Mouse (Mus musculus): ENCODE measurements around the gene Krt9. TPM values are rescaled to one million over a fixed set of nuclear protein-coding genes. Genes with fewer than 3 reads are reported as not detected.

Gene Krt9
- total RNA-seq, 2 experiments from 2014 or later, result not detected

DNA sequence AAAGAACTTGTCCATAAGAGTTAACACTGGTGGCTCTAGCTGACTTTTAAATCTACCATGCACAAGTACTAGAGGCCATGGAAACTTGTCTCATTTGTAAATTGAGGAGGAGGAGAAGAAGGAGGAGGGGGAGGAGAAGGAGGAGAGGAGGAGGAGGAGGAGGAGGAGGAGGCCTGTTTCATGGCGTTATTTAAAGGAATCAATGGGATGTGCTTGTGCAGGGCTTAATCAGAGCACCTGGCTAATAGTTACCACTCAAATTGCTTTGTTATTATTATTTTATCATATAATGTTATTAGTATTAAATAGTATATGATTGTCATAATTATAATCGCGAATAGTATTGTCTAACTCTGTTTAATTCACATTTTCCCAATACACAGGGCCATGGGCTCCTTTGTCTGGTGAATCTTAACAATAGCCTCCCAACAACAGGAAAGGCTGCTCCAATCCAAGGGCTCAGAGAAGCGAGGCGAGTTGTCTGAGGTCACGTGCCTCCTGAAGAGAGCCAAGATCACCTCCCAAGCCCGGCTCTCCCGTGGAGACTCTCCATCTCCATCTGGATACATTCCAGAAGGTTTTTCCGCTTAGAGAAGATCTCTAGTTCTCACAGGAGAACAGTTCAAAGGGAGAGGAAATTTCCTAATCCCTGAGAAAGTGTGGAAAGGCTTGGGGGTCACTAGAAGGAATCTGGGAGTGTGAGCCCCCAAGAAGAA, 44.3 kb downstream of the Krt9 start, which contains the start of gene Krt19:
Gene Krt19, minus strand, starts transcription at position 51 of the 716 bp plus-strand sequence.
- DNase-seq, result no peak

DNA sequence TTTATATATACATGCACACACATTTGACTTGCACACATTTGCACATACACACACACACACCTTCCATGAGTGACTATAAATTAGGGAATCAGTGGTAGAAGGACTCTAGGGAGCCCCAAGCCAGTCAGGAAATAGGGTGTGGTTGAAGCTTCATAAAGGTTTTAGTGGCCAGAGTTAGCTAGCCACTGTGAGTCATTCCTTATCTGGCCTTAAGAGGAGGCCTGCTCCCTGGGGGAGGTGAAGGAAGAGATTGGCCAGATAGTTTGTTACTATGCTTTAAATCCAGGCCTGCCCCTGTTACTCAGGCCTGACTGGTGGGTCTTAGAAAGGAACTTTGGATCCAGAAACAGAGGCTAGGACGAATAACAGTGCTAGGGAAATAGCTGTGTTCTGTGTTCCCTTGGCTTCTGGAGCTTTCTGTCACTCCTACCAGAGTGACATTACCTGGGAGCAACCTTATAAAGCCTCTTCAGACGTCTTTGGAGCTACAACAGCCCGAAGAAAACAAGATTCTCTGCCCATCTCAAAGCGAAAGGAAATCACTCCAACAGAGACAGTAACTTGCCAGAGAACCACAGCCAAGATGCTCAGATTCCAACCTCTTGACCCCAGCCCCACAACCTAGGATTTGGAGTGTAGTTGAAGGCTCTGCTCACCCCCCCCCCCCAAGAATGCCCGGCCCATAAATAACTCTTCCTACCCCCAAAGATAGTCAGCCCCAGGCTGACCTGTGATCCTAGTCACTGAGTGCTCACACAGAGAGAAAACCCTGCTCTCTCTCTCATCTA, 45.3 kb downstream of the Krt9 start:
- no peak for DNase-seq

DNA sequence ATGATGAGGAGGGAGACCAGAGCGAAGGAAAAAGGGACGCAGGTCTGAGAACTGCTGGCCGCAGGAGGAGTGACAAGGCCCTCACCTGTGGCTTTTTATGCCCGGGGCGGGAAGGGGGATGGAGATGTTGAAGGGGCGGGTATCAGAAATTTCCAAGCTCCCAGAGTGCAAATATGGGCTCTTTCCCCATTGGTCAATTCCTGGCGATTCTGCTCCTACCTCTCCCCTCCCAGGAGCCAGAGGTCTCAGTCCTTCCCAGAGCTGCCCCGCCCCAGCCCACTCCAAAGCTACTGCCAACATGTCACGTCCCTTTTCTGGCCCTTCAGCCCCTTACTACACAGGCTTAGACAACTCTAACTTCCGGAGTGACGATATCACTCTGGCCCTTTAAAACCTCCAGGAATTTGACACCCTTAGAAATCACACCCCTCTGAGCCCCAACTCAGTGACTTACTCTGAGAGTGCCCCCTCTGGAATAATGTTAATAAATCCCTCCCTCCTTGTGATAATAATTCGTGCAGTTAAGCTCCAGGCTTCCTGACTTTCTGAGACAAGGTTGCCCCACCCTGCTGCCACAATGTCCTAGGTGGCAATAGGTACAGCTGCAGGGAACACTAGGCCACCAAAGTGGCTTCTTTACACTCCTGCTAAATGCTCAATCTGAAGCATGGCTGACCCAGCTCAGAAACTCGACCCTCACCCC, 47.0 kb downstream of the Krt9 start:
- DNase-seq, result no peak

DNA sequence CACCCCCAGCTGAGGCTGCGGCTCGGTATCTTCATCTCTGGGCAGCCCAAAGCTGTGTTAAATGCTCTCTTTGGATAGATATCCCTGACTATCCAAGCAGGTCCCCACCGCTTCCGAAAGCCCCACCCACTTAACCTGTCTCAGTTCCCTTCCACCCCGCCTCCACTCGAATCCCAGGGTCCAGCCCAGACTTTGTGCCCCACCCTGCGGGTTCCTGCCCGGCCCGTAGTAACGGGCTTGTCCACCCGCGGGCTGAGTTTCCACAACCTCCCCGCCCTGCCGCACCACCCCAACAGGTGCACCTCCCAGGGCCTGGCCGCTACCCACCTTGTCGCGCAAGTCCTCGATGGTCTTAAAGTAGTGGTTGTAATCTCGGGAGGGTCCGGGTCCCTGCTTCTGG, 47.9 kb downstream of the Krt9 start:
- no peak for DNase-seq

DNA sequence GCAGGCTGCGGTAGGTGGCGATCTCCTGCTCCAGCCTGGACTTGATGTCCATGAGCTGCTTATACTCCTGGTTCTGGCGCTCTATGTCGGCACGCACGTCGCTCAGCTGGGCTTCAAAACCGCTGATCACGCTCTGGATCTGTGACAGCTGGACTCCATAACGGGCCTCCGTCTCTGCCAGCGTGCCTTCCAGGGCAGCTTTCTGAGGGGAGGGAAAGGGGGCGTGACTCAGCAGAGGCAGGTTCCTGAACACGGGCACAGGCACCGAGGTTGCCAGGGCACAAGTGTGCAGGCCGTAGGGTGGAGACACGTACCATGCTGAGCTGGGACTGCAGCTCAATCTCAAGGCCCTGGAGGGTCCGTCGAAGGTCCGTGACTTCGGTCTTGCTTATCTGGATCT, 52.1 kb downstream of the Krt9 start:
- DNase-seq, result no peak

DNA sequence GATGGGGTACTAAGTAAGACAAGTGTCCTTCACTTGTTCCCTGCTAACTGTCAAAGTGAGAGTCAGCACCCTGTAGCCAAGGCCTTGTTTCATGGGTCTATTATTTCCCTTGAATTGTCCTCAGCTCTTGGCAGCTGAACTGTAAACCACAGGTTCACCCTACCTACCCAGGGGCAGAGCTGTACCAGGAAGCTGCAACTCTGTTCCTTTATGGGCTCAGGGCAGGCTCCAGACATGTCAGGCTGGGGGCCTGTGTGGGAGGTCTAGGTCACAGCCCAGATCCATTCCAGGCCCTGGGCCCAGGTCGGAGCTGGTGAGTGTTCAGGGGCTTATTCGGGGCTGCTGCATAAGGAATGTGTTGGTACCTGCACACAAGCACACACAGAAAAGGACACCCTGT, 53.7 kb downstream of the Krt9 start:
- no peak for DNase-seq

DNA sequence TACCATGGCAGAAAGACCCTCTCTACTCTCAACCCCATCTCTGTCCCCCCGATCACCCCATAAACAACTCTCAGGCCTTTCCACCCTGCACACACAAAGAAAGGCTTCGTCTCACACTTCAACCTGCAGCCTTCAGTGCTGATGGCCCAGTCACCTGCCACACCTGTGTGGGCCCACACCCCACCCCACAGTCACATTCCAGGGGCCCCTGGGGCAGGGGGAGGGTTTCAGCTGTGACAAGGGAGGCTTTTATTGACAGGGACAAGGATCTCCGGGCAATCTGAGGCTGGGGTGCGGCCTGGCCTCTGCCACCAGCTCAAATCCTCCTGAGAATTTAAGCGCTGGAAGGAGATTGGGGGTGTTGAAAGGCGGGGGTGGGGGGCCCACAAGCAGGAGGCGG, 54.2 kb downstream of the Krt9 start:
- no peak for DNase-seq

DNA sequence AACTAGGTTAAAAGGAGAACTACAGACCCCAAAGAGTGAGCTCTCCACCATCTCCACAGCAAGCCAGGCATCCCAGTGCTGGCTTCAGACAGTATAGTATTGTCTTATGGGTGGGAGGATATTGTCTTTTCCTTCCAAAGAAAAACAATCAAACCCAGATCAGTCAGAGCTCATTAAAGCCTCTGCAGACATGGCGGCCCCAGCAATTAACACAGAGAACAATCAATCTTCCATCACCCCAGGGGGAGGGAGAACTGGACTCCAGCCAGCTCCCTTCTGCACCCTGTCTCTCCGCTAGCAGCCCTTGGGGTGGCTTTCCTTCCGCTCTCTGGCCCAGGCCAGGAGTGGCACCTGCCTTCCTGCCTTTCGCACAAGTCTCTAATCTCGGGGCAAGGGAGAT, 55.4 kb downstream of the Krt9 start:
- no peak for DNase-seq

Other genes starting within 250 kb of the Krt9 start
- not detected for gene Krtap9-5, start 244.8 kb downstream of the Krt9 start, total RNA-seq (2021)
- gene Krtap29-1, start 214.2 kb downstream of the Krt9 start, total RNA-seq (2021), result not detected
- gene Krtap16-1, start 206.6 kb downstream of the Krt9 start, total RNA-seq (2021), result not detected
- not detected for gene Krtap17-1, start 199.3 kb downstream of the Krt9 start, total RNA-seq (2021)
- not detected for gene Krt33a, start 177.0 kb downstream of the Krt9 start, total RNA-seq (2021)
- not detected for gene Krt33b, start 163.4 kb downstream of the Krt9 start, total RNA-seq (2021)
- not detected for gene Krt34, start 151.7 kb downstream of the Krt9 start, total RNA-seq (2021)
- gene Krt31, start 142.7 kb downstream of the Krt9 start, total RNA-seq (2021), result not detected
- gene Krt32, start 105.0 kb downstream of the Krt9 start, total RNA-seq (2021), result not detected
- not detected for gene Krt35, start 97.0 kb downstream of the Krt9 start, total RNA-seq (2021)
- not detected for gene Krt36, start 87.6 kb downstream of the Krt9 start, total RNA-seq (2021)
- gene Krt13, start 71.7 kb downstream of the Krt9 start, total RNA-seq (2021), result not detected
- 1 to 10 TPM in 1 of 2 experiments, not detected in 1; 1.4 TPM for gene Krt15, start 57.3 kb downstream of the Krt9 start, total RNA-seq (2021)
- gene Krt19, start 44.6 kb downstream of the Krt9 start, total RNA-seq (2021), result 1 to 10 TPM; 4.0 to 9.1 TPM
- not detected for gene Krt14, start 14.3 kb upstream of the Krt9 start, total RNA-seq (2021)
- not detected for gene Krt16, start 55.7 kb upstream of the Krt9 start, total RNA-seq (2021)
- under 1 TPM in 1 of 2 experiments, not detected in 1; 0.31 TPM for gene Krt17, start 67.8 kb upstream of the Krt9 start, total RNA-seq (2021)
- not detected for gene Krt42, start 76.6 kb upstream of the Krt9 start, total RNA-seq (2021)
- 1,000 to 10,000 TPM; 1,847 to 1,982 TPM for gene Eif1, start 126.6 kb upstream of the Krt9 start, total RNA-seq (2021)
- gene Gast, start 141.2 kb upstream of the Krt9 start, total RNA-seq (2021), result not detected
- gene Hap1, start 162.9 kb upstream of the Krt9 start, total RNA-seq (2021), result 1 to 10 TPM; 1.8 to 1.9 TPM
- 100 to 1,000 TPM; 208 to 239 TPM for gene Jup, start 204.5 kb upstream of the Krt9 start, total RNA-seq (2021)
- gene P3h4, start 221.6 kb upstream of the Krt9 start, total RNA-seq (2021), result 10 to 100 TPM; 13.2 to 15.2 TPM
- 1 to 10 TPM; 7.2 to 7.4 TPM for gene Fkbp10, start 222.5 kb upstream of the Krt9 start, total RNA-seq (2021)
- 10 to 100 TPM; 17.9 to 24.7 TPM for gene Nt5c3b, start 248.6 kb upstream of the Krt9 start, total RNA-seq (2021)
- gene Klhl10, start 248.7 kb upstream of the Krt9 start, total RNA-seq (2021), result under 1 TPM; 0.60 to 0.95 TPM

Measured in heart, adult 18-20 months (tissue).